Mouse (Mus musculus): ENCODE data around the gene Zc4h2.

DNA sequence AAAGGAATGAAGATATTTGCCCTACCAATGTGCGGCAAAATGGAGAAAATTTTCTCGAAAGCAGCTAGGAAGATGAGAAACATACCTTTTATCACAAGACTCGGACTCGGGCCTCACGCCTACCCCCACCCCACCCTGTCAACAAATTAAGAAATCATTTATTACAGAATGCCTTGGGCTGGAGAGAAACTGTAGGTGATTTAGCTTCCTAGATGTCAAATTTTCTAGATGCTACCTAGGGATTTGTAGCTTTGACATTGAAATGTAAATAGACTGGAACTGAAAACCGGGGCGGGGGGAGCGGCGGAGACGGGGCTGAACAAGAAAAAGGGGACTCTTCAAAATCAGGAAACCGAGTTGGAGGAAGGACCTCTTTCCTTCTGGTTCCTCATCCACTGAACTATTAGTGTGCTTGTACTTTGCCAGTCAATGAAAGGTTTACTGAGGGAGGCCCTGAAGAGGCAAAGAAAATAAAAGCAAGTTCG lies 333 bp upstream of the Zc4h2 start:
- TF ChIP-seq POLR2A (IDR thresholded peaks at IDR 0.05; ENCODE audit: low read depth, low read length) (no peak), CTCF (conservative IDR thresholded peaks at IDR 0.05; ENCODE audit: insufficient read depth, insufficient read length, low read depth, low read length) (no peak)

Data from kidney, adult 2 months (tissue).